Mouse (Mus musculus): Measurements from ENCODE around the gene Ncapg. TPM values are rescaled to one million over a fixed set of nuclear protein-coding genes. Genes with fewer than 3 reads are reported as not detected.
A peak's percentile ranks its signal among the peaks of the same experiment; 100 is the strongest.
"Not testable (repeated sequence)": the region's sequence is repeated elsewhere in the genome, so short reads cannot be mapped to it uniquely, and the experiment has no call there.

Ncapg gene
- total and polyA plus RNA-seq, 3 experiments: 58.9 to 95.5 (median 69.6) TPM

DNA sequence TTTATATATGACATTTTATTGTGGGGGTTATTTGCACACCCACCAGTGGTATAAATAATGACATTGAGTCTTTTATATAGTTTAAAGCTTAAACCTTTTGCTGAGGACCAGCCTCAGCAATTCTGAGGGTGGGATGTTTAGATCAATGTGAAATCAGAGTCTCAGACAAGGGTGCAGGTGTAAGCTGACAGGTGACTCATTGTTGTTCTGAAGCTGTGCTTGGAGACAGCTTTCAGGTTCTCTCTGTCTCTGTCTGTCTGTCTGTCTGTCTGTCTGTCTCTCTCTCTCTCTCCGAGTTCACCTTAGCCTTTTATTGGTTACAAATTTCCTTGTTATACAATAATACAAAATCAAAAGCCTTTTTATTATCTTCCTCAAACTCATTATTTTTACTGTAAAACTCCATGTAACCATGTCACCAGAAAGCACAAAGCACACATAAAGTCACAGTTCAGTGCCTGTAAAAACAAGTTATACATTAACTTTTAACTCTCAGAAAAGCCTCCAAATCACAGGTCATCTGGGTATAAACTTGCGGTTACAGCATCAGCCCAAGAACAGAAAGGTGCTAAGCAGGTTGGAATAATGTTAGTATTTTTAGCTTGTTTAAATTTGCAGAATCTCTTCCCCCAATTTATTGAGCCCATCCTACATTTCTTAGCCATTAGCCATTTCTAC lies 18.6 kb upstream of the Ncapg start:
- in situ Hi-C loops (cut with MboI; ENCODE audit: low pct_ligation_motif_present, low pct_unique_long_range_greater_than_20kb, low sequenced_read_pairs) (no loop called here), dilution Hi-C loops (cut with MboI; ENCODE audit: extremely low pct_ligation_motif_present, extremely low pct_unique_long_range_greater_than_20kb, low sequenced_read_pairs) (no loop called here)
- Histone ChIP-seq H3K9me3 (replicated peaks; ENCODE audit: low read length) (no peaks in the 10 kb centered on the region), H3K4me3 (replicated peaks in 1 of 3; ENCODE audit: low read depth in 2 of 3, low read length in 2 of 3, poor library complexity in 1 of 3) (no peak overlapping the region), H3K36me3 (replicated peaks in 1 of 2; ENCODE audit: control insufficient read depth in 1 of 2, insufficient read depth in 1 of 2, low read length in 1 of 2) (no peaks in the 10 kb centered on the region), H3K9ac (ENCODE audit: insufficient read depth, low read depth) (no peak overlapping the region), H3K79me2 (replicated peaks; ENCODE audit: control insufficient read depth, extremely low read depth, insufficient read depth, poor library complexity, severe bottlenecking) (no peaks in the 10 kb centered on the region), H3K4me1 (ENCODE audit: control insufficient read depth in 1 of 2, insufficient read depth in 2 of 2) (no peaks in the 10 kb centered on the region), H3K27me3 (replicated peaks) (no peaks in the 10 kb centered on the region), H3K27ac (ENCODE audit: insufficient read depth, low read depth) (no peak overlapping the region), H3K4me2 (ENCODE audit: insufficient read depth, low read depth, poor library complexity, severe bottlenecking) (no peak overlapping the region)
- DNase-seq (ENCODE audit: extremely low read depth): no peak
- TF ChIP-seq NRF1 (IDR thresholded peaks at IDR 0.05; ENCODE audit: low read depth, low read length) (no peak), MYC (IDR thresholded peaks at IDR 0.05; ENCODE audit: low read depth, low read length) (no peak), USF2 (conservative IDR thresholded peaks at IDR 0.05; ENCODE audit: low read depth, low read length) (no peak), POLR2AphosphoS2 (IDR thresholded peaks at IDR 0.05; ENCODE audit: low read depth, low read length) (no peak), MEF2A (IDR thresholded peaks at IDR 0.05; ENCODE audit: borderline replicate concordance, low read depth, low read length) (no peak), HCFC1 (IDR thresholded peaks at IDR 0.05; ENCODE audit: low read depth, low read length) (no peak), TBP (conservative IDR thresholded peaks at IDR 0.05; ENCODE audit: low read depth, low read length) (no peak), ZKSCAN1 (IDR thresholded peaks at IDR 0.05; ENCODE audit: borderline replicate concordance, low read depth, low read length) (no peak), SIN3A (IDR thresholded peaks at IDR 0.05; ENCODE audit: low read length) (no peak), POLR2A (IDR thresholded peaks at IDR 0.05; ENCODE audit: low read depth, low read length) (no peak), RCOR1 (conservative IDR thresholded peaks at IDR 0.05; ENCODE audit: low read depth, low read length) (no peak), ELF1 (IDR thresholded peaks at IDR 0.05; ENCODE audit: low read depth, low read length) (no peak)

DNA sequence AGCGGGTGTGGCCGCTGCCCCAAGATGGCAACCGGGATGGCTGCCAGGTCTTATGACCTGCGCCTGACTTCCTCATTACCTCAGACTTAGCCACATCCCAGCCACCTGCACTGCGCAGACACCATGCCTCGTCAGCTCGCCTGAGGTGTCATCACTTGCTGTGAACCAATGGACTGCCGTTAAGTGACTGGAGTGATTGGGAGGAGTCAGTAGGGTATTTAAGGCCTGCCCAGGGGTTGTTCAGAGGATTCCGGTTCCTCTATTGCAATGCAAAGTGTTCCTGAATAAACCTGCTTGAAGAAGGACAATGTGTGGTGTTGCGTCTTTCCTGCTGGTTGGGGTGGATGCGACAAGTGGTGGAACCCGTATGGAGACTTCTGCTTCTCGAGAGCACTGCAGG lies 11.3 kb upstream of the Ncapg start:
- H3K9ac ChIP-seq (ENCODE audit: insufficient read depth, low read depth); in situ Hi-C loops (cut with MboI; ENCODE audit: low pct_ligation_motif_present, low pct_unique_long_range_greater_than_20kb, low sequenced_read_pairs); H3K9me3 ChIP-seq (replicated peaks; ENCODE audit: low read length); H3K36me3 ChIP-seq (replicated peaks in 1 of 2; ENCODE audit: control insufficient read depth in 1 of 2, insufficient read depth in 1 of 2, low read length in 1 of 2); H3K27me3 ChIP-seq (replicated peaks); DNase-seq (ENCODE audit: extremely low read depth); dilution Hi-C loops (cut with MboI; ENCODE audit: extremely low pct_ligation_motif_present, extremely low pct_unique_long_range_greater_than_20kb, low sequenced_read_pairs); H3K79me2 ChIP-seq (replicated peaks; ENCODE audit: control insufficient read depth, extremely low read depth, insufficient read depth, poor library complexity, severe bottlenecking); H3K4me2 ChIP-seq (ENCODE audit: insufficient read depth, low read depth, poor library complexity, severe bottlenecking); H3K4me3 ChIP-seq (replicated peaks in 1 of 3; ENCODE audit: low read depth in 2 of 3, low read length in 2 of 3, poor library complexity in 1 of 3); H3K27ac ChIP-seq (ENCODE audit: insufficient read depth, low read depth); H3K4me1 ChIP-seq (ENCODE audit: control insufficient read depth in 1 of 2, insufficient read depth in 2 of 2): not testable (repeated sequence)

DNA sequence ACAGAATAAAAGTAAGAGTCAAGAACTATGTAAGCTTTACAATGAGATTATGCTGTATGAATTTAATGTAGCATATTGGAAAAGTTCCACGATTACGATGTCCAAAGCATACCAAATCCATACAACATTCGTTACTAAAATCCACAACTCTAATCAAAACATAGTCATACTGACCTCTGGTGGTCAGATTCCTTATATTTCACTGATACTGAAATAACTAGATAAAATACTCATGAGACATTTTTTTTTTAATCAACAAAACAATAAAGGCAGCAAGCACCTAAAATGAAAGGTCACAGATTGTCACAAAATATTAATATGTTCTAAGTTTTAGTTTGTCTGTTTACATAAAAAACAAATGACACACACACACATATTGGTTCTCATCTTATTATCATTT lies 1.4 kb upstream of the Ncapg start:
- Histone ChIP-seq H3K4me1 (ENCODE audit: control insufficient read depth in 1 of 2, insufficient read depth in 2 of 2) (peaks cover 0 to 11% of the 10 kb centered on the region in 2 experiments; a peak in 1 of 4 replicates), H3K27me3 (replicated peaks) (no peaks in the 10 kb centered on the region), H3K79me2 (replicated peaks; ENCODE audit: control insufficient read depth, extremely low read depth, insufficient read depth, poor library complexity, severe bottlenecking) (peaks cover 22% of the 10 kb centered on the region), H3K36me3 (replicated peaks in 1 of 2; ENCODE audit: control insufficient read depth in 1 of 2, insufficient read depth in 1 of 2, low read length in 1 of 2) (peaks cover 0 to 7% of the 10 kb centered on the region in 2 experiments), H3K9ac (ENCODE audit: insufficient read depth, low read depth) (no peak overlapping the region), H3K4me2 (ENCODE audit: insufficient read depth, low read depth, poor library complexity, severe bottlenecking) (no peak overlapping the region; the same call in 1 of the 2 replicates), H3K4me3 (replicated peaks in 1 of 3; ENCODE audit: low read depth in 2 of 3, low read length in 2 of 3, poor library complexity in 1 of 3) (peak overlapping the region in 2 of 3 experiments; percentile 87 to 90), H3K9me3 (replicated peaks; ENCODE audit: low read length) (no peaks in the 10 kb centered on the region), H3K27ac (ENCODE audit: insufficient read depth, low read depth) (no peak overlapping the region)
- dilution Hi-C loops (cut with MboI; ENCODE audit: extremely low pct_ligation_motif_present, extremely low pct_unique_long_range_greater_than_20kb, low sequenced_read_pairs) (no loop called here), in situ Hi-C loops (cut with MboI; ENCODE audit: low pct_ligation_motif_present, low pct_unique_long_range_greater_than_20kb, low sequenced_read_pairs) (loop anchor here (5.0 to 10.0 kb wide), 2 partner anchors 136 to 194 kb away; no protein-coding TSS in a partner anchor)
- TF ChIP-seq ZNF384 (IDR thresholded peaks at IDR 0.05; ENCODE audit: low read depth, low read length): peak; percentile 64; the same call in 1 of the 2 replicates
- TF ChIP-seq CTCF (conservative IDR thresholded peaks at IDR 0.05 in 1 of 2, IDR thresholded peaks at IDR 0.05 in 1 of 2; ENCODE audit: low read depth in 2 of 2, low read length in 2 of 2): peak in 1 of 2 experiments; percentile 68; a peak in 3 of 4 replicates
- TF ChIP-seq RAD21 (IDR thresholded peaks at IDR 0.05; ENCODE audit: low read depth, low read length): peak; percentile 72
- peak; percentile 54 for TF ChIP-seq SMC3 (IDR thresholded peaks at IDR 0.05; ENCODE audit: low read depth, low read length)
- no peak for TF ChIP-seq TBP (conservative IDR thresholded peaks at IDR 0.05; ENCODE audit: low read depth, low read length)
- DNase-seq (ENCODE audit: extremely low read depth): peak; percentile 64

Measured in CH12.LX (cell line).